Mouse (Mus musculus) adrenal gland, postnatal 14 days (tissue): Measurements from ENCODE around the gene Kntc1. TPM values are rescaled to one million over a fixed set of nuclear protein-coding genes. Genes with fewer than 3 reads are reported as not detected.
"Not testable (repeated sequence)": the region's sequence is repeated elsewhere in the genome, so short reads cannot be mapped to it uniquely, and the experiment has no call there.

Experiments used
- DNase-seq: peaks from one replicate; pipeline ENCODE4 v3.0.0; 2021; ENCODE audit warnings: mixed read lengths
- long read RNA-seq, 2 experiments: library from polyadenylated mRNA; stranded (forward); transcript quantifications; one replicate each; pipeline ENCODE4 v2.0.0; 2021
- total RNA-seq: library from RNA; stranded (reverse); gene quantifications from 2 replicates; pipeline ENCODE4 v1.2.3, GENCODE M21; 2021

Kntc1 gene
- 8.5 and 10.7 TPM in 2 replicates for total RNA-seq
- long read RNA-seq, experiment 1, full-length matches to known transcripts = 1 of 3 reads
- long read RNA-seq, experiment 1, partial matches to known transcripts = 0 of 3 reads
- long read RNA-seq, experiment 1, other reads (novel, unspliced or antisense) = 2 of 3 reads
- long read RNA-seq, experiment 2, full-length matches to known transcripts = 3 of 3 reads
- long read RNA-seq, experiment 2, partial matches to known transcripts = 0 of 3 reads
- long read RNA-seq, experiment 2, other reads (novel, unspliced or antisense) = 0 of 3 reads

DNA sequence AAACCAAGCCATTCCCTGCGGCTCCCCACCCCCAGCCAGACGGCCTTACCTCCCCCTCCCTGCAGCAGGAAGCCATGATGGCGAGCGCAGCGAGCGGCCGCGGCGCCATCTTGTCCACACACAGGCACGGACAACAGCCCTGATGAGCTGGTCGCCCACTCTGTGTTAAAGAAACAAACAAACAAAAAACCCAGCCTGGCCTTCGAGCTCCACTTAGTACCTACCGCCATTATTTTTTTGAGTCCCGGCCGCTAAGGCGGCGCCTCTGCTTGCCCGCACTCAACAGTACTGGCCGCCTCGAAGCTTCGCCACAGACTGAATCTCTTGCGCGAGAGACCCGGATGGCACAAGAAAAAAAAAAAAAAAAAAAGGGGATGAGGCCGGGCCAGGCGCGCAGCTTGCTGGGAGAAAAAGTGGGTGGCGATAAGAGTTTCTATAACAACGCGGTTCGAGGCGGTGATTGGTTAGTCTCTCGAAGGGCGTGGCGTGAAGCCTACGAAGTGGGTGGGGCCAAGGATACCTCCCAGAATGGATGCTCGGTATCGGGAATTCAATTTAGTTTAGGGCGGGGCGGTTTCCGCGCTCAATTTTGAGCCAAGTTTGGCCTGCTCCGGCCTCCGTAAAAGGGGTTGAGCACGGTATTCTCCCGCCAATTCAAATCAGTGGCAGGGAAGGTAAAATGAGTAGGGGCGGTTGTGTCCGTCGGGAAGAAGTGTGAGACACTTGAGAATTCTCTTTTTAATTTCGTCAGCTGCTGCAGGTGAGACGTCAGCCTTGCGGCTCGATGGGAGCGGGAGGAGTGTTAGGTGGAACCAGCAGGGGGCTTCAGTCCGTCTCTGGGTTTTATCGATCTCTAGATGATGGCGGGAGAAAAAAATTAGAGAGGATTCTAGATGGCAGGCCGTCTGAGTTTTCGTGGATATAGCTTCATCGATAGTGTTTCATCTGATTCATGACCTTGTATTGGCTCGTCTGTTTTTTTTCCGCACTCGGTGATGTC lies at the start of gene Kntc1, which contains the start of gene Rsrc2:
Gene Kntc1, plus strand, starts transcription at position 652 of the 1,000 bp plus-strand sequence.
Gene Rsrc2, minus strand, starts transcription at position 350 of the 1,000 bp plus-strand sequence.
- peak; percentile 98 for DNase-seq

DNA sequence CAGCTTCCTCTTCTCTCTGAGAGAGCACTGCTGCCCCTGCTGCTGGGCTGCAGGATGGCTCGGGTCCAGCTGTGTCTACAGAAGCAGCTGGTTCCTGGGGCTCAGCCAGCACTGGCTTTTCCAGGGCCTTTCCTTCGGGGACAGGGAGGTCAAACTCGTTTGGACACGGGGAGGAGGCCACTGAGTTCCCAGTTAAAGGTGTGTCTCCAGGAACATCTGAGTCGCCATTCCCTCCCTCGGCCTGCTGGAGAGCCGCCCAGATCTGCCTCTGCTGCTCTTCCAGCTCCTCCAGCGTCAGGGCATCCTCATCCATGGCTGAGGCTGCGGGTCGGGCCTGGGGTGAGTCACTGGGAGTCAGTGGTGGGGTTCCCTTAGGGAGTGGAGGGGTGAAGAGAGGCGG lies 48.9 kb upstream of the Kntc1 start:
- DNase-seq = peak; percentile 78

DNA sequence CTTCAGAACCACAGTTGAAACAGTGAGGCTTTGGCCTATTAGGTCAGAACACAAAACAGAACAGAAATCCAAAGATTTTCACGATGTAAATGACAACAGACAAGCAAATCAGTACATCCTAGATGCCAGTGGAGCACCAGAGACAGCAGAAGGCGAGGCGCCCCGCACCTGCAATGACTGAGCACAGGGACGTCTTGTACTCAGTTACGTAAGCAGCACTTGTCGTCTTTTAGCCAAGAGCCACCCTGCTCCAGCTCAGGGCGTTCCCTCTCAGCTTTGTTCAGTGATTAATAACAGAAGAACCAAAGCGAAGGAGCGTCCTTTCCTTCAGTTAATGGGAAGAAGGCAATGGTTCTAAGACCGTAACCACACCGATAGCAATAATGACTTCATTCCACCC lies 40.9 kb upstream of the Kntc1 start:
- DNase-seq = no peak

DNA sequence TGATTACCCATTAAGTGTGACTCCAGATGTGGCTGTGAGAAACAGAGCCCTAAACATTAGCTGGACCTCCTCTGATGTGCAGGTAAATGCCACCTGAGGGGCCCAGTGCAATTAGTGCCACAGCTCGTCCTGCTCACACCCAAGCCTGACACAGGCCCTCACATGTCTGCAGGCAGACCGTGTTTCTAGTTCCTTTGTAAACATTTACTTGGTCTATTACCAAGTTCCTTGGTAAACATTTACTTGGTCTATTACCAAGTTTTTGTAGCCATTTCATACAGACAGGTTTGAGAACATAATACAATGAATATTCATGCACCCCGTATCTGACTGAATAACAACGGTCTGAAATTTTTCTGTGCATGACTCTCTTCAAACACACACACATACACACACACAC lies 39.9 kb upstream of the Kntc1 start:
- no peak for DNase-seq

DNA sequence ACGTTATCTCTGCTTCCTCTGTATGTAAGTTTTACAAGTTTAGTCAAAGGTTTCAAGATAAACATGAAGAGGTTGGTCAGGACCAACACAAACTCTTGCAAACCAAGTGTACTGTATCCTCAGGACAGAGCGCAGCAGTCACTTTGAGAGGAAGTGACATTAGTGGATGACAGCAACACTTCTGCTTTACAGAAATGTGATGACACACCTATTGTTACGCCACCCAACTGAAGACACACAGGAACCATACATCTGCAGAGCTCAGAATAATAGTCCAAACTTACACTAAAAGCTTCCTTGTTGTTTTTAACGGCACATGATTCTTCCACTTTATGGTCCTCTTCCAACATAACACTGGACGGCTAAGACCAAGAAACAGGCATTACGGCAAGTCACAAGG lies 35.7 kb upstream of the Kntc1 start:
- no peak for DNase-seq

DNA sequence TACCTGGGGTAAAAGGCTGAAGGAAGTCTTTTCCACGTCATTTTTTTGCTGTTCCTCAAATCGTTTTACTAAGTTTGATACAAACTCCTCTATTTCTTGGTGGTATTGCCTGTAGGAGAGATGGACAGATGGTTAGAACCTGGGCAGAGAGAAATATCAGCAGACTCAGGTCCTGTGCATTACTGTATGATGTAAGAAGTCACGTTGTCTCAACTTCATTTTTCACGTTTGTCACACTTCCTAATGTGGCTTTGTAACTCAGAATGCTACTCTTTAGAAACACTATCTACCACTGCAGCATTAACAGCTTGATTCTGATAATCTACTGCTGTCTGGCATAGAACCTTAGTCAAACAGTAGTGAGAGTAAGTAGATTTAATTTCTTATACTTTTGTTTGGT lies 34.9 kb upstream of the Kntc1 start:
- DNase-seq = no peak

DNA sequence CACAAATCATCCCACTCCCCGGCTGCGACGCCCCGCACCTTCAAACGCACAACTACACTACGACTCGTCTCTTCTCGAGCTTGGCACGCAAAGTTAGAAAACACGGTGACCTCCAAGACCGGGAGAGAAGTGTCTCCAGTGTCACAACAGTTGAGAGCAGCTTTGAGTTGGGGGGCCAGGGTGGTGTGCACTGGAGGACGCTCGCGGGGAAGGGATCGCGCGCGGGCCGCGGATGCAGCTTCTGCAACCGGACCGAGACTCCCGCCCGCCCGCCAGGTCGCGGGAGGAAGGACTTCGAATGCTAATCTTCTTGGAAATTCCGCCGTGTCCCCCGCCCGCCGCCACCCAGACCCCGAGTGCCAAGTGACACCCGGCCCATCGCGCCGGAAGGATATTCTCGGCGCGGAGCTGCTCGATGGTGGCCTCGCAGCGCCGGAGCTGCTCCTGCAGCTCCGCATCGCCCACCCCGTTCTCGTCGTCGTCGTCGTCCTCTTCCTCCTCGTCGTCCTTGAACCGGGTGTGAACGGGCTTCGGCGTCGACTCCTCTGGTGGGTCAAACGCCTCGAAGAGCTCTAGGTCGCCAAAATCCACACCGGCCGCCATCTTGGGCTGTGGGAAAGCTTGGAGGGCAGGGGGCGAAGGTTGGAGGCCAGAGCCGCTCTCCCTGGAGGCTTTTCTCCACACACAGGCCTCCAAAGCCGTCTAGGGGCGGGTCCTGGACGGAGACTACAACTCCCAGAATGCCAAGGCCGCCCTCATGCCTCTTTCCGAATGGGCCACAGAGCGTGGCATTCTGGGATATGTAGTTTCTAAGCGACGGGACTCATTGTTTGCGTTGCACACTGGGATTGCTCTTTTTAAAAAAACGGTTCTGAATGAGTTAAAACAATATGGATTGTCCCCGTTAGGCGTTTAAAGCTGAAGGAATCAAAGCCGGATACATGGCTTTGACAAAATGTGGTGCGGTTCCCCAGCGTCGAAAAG lies 28.9 kb upstream of the Kntc1 start, which contains the start of gene Zcchc8:
Gene Zcchc8, minus strand, starts transcription at position 773 of the 984 bp plus-strand sequence.
- DNase-seq = peak; percentile 96

DNA sequence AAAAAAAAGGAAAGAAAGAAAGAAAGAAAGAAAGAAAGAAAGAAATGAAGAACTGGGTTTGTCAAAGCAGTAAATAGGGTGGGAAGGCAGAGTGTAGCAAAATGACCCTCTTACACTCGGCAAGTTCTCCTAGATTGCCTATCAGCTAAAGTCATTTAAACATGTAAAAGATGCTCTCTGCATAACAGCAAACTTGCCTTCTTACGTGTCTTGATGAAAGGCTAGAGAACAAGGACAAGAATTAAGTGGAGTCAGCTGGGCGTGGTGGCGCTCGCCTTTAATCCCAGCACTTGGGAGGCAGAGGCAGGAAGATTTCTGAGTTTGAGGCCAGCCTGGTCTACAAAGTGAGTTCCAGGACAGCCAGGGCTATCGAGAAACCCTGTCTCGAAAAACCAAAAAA lies 25.7 kb upstream of the Kntc1 start:
- DNase-seq = not testable (repeated sequence)

DNA sequence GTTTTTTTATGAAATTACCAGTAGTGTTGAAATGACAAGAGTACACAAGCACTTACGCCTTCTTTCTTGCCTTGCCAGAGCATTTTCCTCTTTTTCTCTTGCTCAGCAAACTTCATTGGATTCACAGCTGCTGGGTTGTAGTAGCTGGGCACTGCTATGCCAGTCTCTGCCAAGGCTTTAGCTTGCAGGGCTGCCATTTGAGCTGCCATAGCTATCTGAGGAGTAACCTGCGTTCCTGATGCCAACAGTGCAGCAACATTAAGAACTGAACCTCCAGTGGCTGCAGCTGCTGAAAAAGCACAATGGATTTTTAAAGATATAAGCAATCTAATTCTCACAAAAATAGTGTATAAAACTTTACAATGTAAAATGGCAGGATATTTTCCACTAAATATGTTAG lies 18.5 kb upstream of the Kntc1 start:
- no peak for DNase-seq

DNA sequence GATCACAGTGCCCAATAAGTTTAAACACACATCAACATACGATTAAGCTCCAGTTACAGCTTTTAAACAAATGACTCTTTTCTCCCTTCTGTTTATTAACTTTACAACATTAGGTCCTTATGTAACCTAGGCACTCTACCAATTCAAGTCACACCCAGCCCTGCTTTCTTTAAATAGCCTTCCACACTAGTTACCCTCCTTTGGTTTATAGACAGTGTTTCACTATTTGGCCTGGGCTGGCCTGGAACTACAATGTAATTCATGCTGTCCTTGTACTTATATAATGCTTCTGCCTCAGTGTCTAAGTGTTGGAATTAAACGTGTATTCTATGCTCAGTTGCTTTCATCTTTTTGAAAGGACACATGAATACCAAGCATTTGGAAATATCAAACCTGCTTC lies 5.2 kb upstream of the Kntc1 start:
- DNase-seq = no peak

DNA sequence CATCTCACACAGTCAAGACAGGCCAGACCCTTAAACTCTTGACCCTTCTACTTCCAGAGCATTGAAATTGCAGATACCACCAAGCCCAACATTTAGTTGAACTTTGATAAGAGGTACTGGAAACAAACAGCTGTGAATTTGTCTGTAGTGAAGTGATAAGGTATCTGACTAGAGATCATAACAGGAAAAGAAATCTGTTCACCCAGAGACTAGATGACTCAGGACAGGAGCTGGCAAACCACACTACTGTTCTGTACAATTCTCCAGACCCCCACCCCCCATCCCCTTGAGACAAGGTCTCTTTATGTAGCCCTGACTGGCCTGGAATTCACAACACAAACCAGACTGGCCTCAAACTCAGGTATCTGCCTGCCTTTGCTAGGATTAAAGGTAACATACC lies 3.3 kb upstream of the Kntc1 start:
- DNase-seq = peak; percentile 16

DNA sequence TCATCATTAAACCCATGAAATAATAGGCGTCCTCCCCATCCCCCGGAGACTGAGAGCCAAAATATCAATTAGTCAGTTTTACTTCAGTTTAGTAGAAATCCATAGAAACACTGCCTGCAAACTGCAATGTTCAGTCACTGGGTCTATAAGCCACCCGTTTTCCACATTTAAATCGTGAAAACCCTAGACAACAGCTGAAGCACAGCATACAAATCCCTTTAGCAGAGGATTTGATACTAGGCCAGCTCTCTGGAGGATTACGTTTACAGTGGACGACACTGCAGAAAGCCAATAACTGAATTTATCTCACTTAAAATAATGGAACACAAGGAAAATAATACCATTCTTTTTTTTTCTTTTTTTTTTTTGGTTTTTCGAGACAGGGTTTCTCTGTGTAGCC lies 1.9 kb upstream of the Kntc1 start:
- no peak for DNase-seq

DNA sequence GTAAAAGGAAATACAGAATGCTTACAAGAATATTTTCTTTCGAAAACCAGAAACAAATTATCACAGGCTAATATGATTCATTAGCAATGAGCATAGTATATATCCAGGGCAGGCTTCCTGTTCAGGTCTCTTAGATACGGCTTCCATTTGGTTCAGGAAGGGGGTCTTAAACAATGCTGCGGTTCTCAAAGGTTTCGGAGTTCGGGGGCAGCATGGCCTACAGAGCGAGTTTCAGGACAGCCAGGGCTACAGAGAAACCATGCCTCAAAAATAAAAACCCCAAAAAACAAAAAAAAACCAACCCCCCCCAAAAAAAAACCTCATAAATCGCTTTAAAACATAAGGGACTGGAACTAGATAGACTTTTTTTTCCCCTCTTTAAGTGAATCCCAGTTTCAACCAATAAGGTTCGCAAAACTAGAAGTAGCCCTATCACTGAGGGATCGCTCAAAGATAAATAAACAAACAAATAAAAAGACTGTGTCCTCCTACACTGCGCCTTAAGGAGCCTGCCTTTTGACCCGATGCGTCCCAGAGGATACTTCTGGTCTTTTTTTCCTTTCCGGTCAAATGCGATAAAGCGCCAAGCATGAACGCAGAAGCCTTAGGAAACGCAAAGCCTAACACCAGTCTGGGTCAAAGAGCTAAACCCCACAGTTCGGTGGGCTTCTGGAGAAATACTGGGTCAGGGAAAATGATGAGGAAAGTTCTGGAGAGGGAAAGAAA lies 1.0 kb upstream of the Kntc1 start:
- DNase-seq = no peak

DNA sequence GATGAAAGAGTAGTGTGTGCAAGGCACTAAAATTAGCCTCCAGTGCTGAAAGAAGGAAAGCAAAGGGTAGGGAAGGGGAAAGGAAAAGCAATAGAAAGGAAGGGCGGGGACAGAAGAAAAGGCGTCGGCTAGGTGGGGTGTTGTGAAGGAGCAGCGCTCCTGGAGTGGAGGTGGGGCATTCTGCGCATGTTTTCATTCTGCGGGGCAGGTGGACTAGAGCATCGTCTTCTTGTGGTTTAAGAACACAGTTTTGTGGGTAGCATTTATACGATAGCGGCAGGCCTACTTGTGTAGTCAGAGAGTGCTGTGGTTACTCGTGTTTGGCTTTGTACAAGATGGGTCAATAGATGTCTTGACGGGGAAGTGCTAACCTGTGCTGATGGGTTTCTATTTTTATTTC lies 16.0 kb downstream of the Kntc1 start:
- no peak for DNase-seq

DNA sequence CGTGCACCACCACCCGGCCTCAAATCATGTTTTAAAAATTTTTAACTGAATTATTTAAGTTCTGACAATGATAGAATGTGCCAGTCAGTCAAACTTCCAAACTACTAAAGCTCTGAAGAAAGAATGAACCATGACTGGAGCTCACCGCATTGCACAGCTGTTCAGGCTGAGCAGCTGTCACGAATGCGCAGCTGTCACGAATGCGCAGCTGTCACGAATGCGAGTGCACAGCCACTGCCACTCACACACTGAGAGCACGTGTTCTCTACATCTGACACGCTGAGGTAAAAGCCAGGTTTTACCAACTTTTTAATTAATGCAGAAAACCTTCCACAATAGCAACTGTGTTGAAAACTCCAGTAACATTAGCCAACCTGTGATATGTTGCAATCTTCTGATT lies 16.9 kb downstream of the Kntc1 start:
- DNase-seq = not testable (repeated sequence)

DNA sequence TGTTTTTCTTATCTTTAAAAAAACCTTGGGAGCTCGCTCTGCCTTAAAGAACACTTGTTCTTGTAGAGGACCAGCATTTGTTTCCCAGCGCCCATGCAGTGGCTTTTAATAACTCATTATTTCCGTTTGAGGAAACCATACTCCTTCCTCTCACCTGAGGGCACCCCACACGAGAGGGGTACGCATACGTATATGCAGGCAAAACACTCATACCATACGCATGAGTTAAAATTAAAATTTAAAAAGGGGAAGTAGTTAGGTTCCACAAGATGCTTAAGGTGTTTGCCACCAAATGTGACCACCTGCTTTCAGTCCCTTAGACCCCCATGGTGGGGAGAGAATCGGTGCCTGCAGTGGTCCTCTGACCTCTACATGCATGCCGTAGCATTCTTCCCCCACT lies 23.9 kb downstream of the Kntc1 start:
- DNase-seq = no peak

DNA sequence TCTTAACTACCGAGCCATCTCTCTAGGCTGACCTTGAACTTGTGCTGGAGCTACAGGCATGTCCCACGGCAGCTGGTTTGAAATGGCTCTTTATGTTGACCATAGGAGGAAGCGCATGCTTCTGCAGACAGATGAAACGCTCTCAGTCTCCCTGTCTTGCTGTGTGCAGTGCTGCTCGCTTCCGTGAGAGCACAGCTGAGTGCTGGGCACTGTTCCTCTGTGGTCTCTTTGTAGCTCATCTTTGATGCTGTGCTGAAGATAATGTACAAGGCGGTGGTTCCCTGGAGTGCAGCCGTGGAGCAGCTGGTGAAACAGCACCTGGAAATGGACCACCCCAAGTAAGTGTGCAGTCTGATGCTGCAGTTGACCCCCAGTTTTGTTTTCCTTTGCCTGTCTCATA lies 31.2 kb downstream of the Kntc1 start:
- DNase-seq = no peak

DNA sequence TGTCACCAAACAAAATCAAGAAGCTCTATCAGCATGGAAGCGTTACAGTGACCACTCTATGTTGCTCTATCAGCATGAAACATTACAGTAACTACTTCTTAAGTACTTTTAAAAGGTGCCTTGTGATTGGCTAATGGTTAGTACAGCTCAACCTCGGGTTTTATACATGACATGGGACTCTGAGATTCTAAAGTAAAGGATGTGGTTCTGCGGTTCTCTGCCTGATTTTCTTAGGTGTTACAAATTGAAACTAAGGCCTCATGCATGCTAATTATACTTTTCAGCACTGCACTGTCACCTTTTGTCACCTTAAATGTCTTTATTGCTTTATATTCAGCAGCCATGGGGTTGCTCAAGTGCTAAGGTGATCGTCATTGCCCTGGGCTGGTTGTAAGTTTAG lies 32.3 kb downstream of the Kntc1 start:
- no peak for DNase-seq

DNA sequence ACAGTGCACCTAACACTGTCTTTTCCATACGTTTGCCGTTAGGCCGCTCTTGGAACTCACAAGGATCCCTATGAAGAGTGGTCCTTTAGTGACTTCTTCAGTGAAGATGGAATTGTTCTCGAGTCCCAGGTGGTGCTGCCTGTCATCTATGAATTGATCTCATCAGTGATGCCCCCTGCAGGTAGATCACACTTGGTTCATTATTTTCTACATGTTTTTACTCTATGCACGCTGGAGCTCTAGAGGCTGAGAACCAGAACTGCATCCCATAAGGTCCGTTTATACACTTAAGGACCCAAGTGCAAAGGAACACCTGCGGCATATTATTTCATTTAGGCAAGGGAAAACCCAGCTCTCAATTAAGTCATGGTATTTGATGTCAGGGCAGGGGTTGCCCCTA lies 39.5 kb downstream of the Kntc1 start:
- DNase-seq = no peak

DNA sequence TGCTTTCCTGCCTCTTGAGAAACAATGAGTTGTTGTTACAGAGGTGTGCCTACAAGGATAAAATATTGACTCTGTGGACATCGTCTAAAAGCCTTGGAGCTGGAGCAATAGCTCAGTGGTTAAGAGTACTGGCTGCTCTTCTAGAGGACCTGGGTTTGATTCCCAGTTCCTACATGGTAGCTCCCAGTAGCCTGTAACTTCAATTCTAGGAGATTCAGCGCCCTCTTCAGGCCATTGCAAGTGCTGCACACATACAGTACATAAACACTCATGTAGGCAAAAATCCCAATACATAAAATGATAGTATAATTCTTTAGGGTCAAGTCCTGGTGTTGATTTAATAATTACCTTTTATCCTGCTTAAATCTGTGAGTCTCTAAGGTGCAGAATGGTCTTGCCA lies 43.6 kb downstream of the Kntc1 start:
- DNase-seq = no peak

DNA sequence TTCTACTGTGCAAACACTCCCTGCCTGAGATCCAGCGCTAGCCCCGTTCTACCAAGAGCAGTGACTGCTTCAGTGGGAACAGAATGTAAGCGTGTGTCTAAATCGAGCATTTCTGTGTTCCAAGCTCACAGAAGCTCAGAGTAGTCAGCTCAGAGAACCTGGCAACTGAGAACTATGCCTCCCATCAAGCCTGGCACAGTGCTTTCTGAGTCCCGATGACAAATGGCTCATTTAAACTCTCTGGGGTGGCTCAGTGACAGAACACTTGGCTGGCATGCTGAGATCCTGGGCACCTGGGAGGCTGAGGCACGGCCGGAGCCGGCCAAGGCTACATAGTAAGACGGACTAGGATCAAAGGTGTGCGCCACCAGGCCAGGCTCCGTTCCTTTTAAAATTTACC lies 56.8 kb downstream of the Kntc1 start:
- peak; percentile 35 for DNase-seq
